Mouse (Mus musculus) bone marrow, adult 2 months (tissue): ENCODE measurements around the gene Morc4.

Source experiments
- CTCF ChIP-seq: fragments of 200-500 bp; IDR thresholded peaks from 2 replicates; pipeline ENCODE4 v1.5.1; 2011; ENCODE audit warnings: low read length, control low read depth; ENCODE audit not compliant: control insufficient read depth, insufficient read depth
- POLR2A ChIP-seq: fragments of 200-500 bp; IDR thresholded peaks from 2 replicates; pipeline ENCODE4 v1.6.1; 2011; ENCODE audit warnings: low read depth, mild to moderate bottlenecking, control low read depth, low read length, borderline replicate concordance; ENCODE audit not compliant: control insufficient read depth

GRCm38 (mm10) chrX:139781563-139781962 lies 89.9 kb downstream of the Morc4 start:
- TF ChIP-seq POLR2A (no peak), CTCF (no peak)
